Mouse (Mus musculus) B cell, adult 2 months (primary cell): ENCODE measurements at regions not wholly inside any gene's neighbourhood (a gene's known extent, or its start where the extent isn't known, plus 50 kb on each side); places are given as distances from the start of the nearest gene placed in this dataset.
"Not testable (repeated sequence)": the region's sequence is repeated elsewhere in the genome, so short reads cannot be mapped to it uniquely, and the experiment has no call there.

Experiments used
- DNase-seq, 2 experiments: peaks; one replicate each; pipeline ENCODE4 v3.0.0; 2022

- DNase-seq, result not testable (repeated sequence)
Observed at GRCm38 (mm10) chr8:55347851-55348250, 393.2 kb downstream of the Gpm6a start.

DNA sequence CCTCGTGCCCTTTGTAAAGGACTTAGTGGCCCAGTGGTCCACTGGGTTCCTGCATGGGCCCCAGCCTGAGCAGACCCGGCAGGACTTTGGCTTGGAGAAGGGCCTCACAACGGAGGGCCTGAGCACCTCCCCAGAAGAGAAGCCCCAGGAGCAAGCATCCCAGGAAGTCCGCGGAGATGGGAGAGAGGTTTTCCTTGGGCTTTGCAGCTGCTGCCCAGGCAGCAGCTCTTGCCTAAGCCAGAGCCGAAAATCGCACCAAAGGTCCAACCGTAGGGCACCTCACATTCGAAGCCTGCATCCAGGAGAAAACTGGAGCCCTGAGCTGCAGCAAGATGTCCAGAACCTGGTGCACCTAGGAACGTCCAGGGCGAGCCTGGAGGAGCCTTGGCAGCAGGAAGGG is 405.2 kb downstream of the Gpm6a start:
- DNase-seq, result peak in 1 of 2 experiments; percentile 9

GRCm38 (mm10) chr8:55367431-55367830 is 412.8 kb downstream of the Gpm6a start:
- DNase-seq, result peak; percentile 8 to 11

- no peak for DNase-seq
Observed at GRCm38 (mm10) chr8:55397046-55397445, 442.4 kb downstream of the Gpm6a start.

GRCm38 (mm10) chr8:55398331-55398730 is 443.7 kb downstream of the Gpm6a start:
- no peak for DNase-seq

- DNase-seq, result no peak
Observed at GRCm38 (mm10) chr8:55400412-55400811, 445.8 kb downstream of the Gpm6a start.

DNA sequence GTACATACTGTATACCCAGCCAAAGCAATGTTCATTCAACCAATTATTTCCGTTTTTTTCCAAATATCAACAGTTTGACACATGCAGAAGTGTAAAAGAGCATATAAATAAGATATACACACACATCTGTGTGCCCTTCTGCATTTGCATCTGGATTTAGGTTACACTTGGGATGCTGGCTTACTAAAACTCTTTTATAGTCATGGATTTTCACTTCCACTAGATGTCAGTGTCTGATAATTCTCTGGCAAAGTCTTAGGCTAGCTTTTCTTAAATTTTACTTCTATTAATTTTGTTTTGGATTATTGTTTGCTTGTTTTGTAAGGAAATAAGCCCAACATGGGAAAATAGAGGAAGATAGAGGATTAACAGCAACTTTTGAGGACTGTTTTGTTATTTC is 452.3 kb downstream of the Gpm6a start:
- not testable (repeated sequence) for DNase-seq
